Mouse (Mus musculus): ENCODE measurements around the gene Cct2.

Cct2 gene

DNA sequence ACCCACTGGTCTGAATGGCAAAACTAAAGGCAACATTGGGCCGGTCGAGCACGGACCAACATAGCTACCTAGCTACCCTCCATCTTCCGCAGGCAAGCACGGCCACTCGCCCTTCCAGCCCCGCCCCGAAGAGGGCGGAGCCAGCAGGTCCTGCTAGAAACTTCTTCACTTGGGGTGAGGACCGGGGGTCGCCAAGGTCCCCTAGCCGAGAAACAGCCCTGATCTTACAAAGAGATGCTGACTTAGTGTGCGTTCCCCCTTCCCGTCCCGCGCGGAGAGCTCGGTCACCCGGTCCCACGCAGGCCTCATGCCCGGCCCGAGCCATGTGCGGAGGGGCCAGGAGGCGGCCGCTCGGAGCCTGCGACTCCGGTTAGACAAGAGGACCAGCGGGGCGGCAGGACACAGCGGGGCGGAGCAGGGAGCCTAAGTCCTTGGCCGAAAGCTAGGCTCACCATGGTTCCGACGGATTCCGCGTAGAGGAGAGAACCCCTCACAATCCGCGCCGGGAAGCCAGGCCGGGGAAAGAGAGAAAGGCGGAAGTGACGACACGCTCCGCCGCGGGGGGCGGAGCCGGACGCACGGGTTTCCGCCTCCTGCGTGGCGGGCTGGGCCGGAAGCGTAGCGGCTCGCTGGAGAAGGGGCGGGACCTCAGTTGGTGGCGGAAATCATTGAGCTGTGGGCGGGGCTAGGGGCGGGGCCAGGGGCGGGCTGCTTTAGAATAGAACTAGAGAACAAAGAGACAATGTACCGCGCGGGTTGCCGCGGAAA is at the start of gene Cct2:
Gene Cct2, minus strand, starts transcription at position 561 of the 768 bp plus-strand sequence.
- DNase-seq, result peak; percentile 93 to 95

DNA sequence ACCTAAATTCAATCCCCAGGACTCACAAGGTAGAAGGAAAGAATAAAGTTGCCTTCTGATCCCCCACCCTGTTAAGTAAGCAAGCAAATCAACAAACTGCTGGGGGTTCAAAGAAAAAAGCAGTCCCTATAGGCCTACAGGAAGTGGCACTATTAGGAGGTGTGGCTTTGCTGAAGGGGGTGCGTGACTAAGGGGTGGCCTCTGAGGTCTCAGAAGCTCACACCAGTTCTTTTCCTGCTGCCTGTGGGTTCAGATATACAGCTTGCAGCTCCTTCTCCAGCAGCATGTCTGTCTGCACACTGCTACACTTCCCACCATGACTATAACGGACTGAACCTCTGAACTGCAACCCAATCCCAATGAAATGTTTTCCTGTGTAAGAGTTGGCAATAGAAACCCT is 48.9 kb upstream of the Cct2 start:
- no peak for DNase-seq

- DNase-seq, result no peak
Measured at GRCm38 (mm10) chr10:117111455-117111854, 47.8 kb upstream of the Cct2 start.

DNA sequence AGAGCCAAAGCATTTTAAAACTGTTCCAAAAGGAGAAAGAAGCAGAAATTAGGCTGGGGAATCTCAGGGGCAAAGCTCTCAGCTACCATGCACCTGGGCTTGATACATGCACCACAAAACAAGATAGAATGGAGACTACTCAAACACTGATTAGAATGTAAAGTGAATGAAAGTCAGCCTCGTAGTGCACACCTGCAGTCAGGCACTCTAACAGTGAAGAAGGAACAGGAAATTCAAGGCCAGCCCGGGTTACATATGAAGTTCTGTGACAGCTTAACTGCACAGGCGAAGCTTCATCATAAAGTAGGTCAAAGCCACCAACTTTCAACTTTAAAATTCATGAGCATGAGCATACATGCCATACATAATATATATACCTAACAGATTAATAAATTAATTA is 46.7 kb upstream of the Cct2 start:
- no peak for DNase-seq

GRCm38 (mm10) chr10:117106686-117107085 is 43.1 kb upstream of the Cct2 start:
- DNase-seq, result no peak

- DNase-seq, result no peak
Measured at GRCm38 (mm10) chr10:117106244-117106643, 42.6 kb upstream of the Cct2 start.

GRCm38 (mm10) chr10:117105015-117105414 is 41.4 kb upstream of the Cct2 start:
- no peak for DNase-seq

GRCm38 (mm10) chr10:117103854-117104598 is 40.4 kb upstream of the Cct2 start:
- DNase-seq, result no peak

GRCm38 (mm10) chr10:117100175-117100574 is 36.6 kb upstream of the Cct2 start:
- DNase-seq, result no peak

- no peak for DNase-seq
Measured at GRCm38 (mm10) chr10:117097116-117097698, 33.6 kb upstream of the Cct2 start.

GRCm38 (mm10) chr10:117096096-117096495 is 32.5 kb upstream of the Cct2 start:
- no peak for DNase-seq

GRCm38 (mm10) chr10:117094504-117095329 is 31.1 kb upstream of the Cct2 start:
- DNase-seq, result peak; percentile 11 to 30

DNA sequence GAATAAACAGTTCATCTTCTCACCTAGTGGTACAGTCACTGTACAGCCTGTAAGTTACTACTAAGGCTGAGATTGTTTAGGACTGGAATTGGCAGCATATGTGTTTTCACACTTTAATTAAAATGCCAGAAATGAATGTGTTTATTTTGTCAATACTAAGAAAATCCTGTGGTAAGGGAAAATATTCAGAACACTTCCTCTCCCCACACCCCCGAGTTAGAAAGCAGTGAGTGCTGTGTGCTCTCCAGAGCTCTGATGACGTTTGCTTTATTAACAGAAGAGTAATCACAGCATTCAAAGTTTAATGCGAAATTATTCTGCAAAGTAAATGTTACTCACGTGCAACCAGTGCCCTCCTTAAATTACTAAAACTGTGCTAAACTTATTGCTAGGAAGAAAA is 26.0 kb upstream of the Cct2 start:
- DNase-seq, result peak in 1 of 2 experiments; percentile 18

DNA sequence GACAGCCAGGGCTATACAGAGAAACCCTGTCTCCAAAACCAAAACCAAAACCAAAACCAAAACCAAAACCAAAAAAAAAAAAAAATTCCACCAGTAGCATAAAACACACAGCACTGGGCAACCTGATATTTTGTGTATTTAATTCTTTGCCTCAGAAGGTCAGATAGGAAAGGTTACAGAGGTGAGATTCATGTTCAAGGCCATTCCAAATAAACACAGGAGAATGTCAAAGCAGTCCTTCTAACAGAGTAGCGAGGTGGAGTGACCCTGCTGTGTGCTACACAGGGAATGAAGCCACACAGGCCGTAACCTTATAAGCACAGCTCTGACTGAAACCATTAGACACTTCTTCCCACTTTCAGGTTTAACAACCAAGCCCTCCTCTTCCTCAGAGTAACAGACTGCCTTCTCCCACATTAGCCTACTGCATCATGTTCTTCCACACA is 18.3 kb upstream of the Cct2 start:
- DNase-seq, result no peak

DNA sequence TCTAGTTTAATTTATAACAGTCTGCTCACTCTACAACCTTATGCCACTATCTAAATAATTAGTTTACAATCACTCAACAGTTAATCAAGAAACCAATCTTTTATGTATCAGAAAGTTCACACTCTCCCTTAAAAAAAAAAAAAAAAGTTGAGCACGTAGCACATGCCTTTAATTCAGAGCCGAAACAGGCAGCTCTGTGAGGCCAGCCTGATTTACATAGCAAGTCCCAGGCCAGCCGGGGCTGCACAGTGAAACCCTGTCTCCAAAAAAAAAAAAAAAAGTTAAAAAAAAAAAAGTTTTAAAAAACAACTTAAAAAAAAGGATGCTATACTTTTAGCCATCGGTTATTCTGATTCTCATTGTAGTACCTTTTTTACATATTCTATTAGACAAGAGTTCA is 17.7 kb upstream of the Cct2 start:
- no peak for DNase-seq

- DNase-seq, result peak; percentile 29 to 61
Measured at GRCm38 (mm10) chr10:117078284-117078683, 14.7 kb upstream of the Cct2 start.

DNA sequence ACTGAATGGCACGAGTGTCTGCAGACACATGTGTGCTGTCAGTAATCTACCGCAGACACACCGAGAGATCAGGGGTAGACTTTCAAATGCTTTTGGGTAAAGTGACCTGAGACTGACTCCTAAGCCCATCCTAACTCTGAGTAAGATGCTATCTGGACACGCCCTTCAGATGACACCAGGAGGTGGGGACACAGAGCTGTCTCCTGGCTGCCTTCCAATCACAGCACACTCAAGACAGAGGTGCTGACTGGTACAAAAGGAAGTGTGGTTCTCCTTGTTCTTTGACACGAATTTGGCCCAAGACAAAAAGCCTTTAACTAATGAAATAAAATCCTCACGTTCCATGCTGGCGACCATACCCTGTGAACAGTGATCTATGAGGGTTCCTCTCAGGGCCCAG is 9.6 kb upstream of the Cct2 start:
- no peak for DNase-seq

DNA sequence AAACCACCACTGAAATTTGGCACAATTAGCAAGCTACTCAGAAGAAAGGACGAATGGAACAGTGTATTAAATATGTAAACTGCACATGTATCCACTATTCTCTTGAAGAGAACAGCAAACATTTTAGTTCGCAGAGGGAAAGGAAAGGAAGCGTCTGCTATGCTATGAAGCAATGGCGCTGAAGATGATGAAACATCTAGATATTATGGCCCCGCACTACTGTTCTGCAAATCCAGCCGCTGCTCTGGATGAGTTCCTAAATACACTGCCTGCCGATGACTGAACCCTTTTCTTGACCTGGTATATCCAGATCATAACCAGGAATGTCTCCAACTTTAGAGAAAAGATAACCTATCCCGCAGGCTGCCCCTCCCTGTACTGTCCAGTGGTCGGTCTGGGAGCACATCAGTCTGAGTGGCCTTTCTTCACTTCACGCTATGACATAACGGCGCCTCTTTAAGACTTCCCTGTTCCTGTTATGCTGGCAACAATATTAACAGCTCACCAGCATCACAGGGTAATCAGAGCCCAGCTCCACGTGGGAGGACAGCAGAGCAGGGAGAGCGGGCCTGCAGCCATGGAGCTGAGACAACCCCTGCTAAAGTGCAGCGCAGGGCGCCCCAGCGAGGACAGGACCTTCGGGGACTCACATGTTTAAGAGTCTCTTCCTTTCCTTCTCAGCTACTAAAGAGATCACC is 8.7 kb upstream of the Cct2 start:
- DNase-seq, result no peak

DNA sequence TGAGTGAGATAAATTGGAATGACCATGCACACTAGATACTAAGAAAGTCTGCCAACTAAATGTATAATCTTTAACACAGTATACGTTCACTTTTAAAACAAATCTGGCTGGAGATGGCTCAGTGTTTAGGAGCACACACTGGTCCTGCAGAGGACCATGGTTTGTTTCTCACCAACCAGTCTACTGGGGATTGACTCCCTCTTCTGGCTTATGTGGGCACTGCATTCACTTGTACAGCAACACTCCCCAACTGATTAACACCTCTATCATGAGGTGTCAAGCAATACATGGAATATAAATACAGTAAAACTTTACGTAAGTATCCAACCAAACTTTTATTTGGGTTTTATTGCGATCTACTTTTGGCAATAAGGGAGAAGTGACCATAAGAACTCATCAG is 5.5 kb upstream of the Cct2 start:
- peak in 1 of 2 experiments; percentile 24 for DNase-seq

- DNase-seq, result no peak
Measured at GRCm38 (mm10) chr10:117064076-117064475, 462 bp upstream of the Cct2 start.

GRCm38 (mm10) chr10:117062894-117063253 is 740 bp downstream of the Cct2 start:
- no peak for DNase-seq

DNA sequence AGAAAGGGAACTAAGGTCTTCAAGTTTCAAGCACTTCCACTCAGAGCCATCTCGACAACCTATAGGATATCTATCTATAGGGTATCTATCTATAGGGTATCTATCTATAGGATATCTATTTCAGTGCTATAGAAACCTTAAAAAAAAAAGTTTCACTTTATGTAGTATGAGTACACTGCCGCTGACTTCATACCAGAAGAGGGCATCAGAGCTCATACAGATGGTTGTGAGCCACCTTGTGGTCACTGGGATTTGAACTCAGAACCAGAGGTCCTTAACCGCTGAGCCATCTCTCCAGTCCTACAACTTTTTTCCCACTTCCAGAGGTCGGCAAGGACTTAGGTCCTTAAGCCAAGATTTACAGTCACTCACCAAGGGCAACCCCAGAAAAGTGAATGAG is 7.9 kb downstream of the Cct2 start:
- DNase-seq, result no peak
